Mouse (Mus musculus): ENCODE measurements around the gene Dcps.

DNA sequence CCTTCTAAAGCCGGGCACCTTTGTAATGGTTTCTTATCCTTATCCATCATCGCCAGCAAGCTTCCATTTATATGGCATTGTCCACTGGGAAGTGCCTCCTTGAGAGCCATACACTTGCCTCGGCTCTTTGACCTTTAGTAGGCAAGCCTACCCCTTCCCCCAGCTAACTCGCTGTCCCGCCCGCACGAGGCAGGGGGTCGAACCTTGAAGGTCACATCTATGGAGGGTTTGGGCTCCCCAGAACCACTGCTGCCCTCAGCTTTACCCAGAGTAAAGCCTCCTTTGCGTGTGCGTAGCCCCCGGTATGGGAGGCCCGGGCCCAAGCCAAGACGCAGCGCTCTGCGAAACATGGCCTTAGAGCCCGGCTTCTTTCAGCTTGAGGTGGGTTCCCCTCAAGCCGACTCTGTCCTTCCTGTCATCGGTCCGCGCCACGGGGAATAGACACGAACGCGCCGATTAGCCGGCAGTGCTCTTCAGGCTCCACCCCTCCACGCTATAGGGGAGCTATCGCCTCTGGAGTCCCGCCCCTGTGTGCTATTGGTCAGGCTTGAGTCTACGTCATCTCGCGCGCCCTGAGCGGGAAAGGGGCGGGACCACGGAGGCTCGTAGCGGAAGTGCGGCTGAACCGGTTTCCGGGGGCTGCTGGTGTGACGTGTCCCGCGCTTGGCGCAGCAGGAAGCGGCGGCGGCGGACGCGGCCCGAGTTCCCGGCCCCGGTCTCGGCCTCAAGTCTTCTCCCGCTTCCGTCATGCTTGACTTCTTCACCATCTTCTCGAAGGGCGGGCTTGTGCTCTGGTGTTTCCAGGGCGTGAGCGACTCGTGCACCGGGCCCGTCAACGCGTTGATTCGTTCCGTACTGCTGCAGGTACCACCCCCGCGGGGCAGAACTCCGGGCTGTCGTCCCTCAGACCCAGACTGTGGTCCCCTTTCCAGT lies 34.9 kb upstream of the Dcps start, which contains the start of gene Foxred1:
- TF ChIP-seq CTCF (IDR thresholded peaks at IDR 0.05; ENCODE audit: control insufficient read depth, insufficient read depth, low read length) (no peak), POLR2A (IDR thresholded peaks at IDR 0.05; ENCODE audit: borderline replicate concordance, control insufficient read depth, low read depth, low read length) (peak; percentile 89)

All from bone marrow, adult 2 months (tissue).